Mouse (Mus musculus): ENCODE data around the gene Mad1l1.

Gene Mad1l1

GRCm38 (mm10) chr5:140101409-140102009 is 219.8 kb downstream of the Mad1l1 start:
- in situ Hi-C loops (cut with MboI, MseI), result no loop called here

- in situ Hi-C loops (cut with MboI, MseI), result no loop called here
These were observed 222.6 kb downstream of the Mad1l1 start for GRCm38 (mm10) chr5:140098711-140099110.

DNA sequence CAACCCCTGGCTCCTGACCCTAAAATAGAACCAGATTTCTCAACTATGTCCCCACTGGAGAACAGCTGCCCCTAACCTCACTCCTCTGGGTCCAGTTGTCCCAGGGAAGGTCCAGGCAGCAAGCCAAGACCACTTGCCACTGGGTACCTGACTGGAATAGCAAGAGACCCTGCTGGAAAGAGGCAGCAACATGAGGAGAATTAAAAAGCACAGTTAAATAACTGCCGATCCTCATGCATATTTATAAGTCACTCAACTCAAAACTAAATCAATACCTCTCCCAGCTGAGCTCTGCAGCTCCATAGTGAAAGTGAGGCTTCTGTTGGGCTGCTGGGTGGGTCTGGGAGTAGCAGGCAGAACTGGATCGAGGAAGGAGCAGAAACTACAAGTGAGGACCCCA is 226.1 kb downstream of the Mad1l1 start:
- in situ Hi-C loops (cut with MboI, MseI), result no loop called here

- in situ Hi-C loops (cut with MboI, MseI), result no loop called here
These were observed 227.9 kb downstream of the Mad1l1 start for GRCm38 (mm10) chr5:140093489-140093888.

GRCm38 (mm10) chr5:140091601-140092000 is 229.8 kb downstream of the Mad1l1 start:
- in situ Hi-C loops (cut with MboI, MseI), result no loop called here

DNA sequence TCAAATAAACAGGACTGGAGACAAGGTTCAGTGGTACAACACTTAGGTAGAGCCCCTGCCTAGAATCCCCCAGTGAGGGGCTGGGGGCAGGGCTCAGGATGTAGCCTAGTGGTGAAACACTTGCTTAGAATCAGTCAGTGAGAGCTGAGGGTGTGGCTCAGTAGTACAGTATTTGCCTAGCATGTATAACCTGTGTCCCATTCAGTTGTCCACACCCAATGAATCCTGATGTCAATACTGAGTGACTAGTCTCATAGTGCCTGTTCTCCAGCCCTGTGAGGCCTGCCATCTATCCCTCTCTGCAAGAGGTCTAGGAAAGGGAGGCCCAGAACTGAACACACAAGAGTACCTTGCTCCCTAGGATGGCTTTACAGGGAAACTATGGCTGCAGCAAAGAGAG is 232.1 kb downstream of the Mad1l1 start:
- in situ Hi-C loops (cut with MboI, MseI), result no loop called here

GRCm38 (mm10) chr5:140087242-140087641 is 234.1 kb downstream of the Mad1l1 start:
- in situ Hi-C loops (cut with MboI, MseI), result no loop called here

- in situ Hi-C loops (cut with MboI, MseI), result no loop called here
These were observed 237.0 kb downstream of the Mad1l1 start for GRCm38 (mm10) chr5:140084341-140084740.

DNA sequence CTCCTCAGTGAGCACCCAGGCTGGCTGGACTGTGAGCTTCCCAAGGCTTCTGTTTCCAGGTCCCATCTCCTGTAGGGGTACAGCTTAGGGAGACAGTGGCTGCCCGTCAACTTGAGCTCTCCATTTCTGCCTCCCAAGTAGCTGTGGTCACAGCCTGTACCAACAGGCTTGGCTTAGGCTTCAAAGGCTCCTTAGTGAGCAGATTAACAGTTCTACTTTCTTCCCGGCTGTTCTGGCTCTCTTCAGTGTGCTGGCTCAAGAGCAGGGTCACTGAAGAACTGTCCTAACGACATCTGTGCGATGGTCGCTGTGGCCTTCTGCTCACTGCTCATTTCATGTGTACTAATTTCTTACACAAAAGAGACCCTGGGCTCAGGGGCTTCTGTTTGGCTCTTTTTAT is 237.4 kb downstream of the Mad1l1 start:
- in situ Hi-C loops (cut with MboI, MseI), result no loop called here

- in situ Hi-C loops (cut with MboI, MseI), result no loop called here
These were observed 239.0 kb downstream of the Mad1l1 start for GRCm38 (mm10) chr5:140082204-140082812.

- in situ Hi-C loops (cut with MboI, MseI), result no loop called here
These were observed 240.3 kb downstream of the Mad1l1 start for GRCm38 (mm10) chr5:140081084-140081483.

- in situ Hi-C loops (cut with MboI, MseI), result no loop called here
These were observed 241.8 kb downstream of the Mad1l1 start for GRCm38 (mm10) chr5:140079511-140079910.

GRCm38 (mm10) chr5:140078406-140078805 is 242.9 kb downstream of the Mad1l1 start:
- in situ Hi-C loops (cut with MboI, MseI), result no loop called here

GRCm38 (mm10) chr5:140076438-140076837 is 244.9 kb downstream of the Mad1l1 start:
- in situ Hi-C loops (cut with MboI, MseI), result no loop called here

DNA sequence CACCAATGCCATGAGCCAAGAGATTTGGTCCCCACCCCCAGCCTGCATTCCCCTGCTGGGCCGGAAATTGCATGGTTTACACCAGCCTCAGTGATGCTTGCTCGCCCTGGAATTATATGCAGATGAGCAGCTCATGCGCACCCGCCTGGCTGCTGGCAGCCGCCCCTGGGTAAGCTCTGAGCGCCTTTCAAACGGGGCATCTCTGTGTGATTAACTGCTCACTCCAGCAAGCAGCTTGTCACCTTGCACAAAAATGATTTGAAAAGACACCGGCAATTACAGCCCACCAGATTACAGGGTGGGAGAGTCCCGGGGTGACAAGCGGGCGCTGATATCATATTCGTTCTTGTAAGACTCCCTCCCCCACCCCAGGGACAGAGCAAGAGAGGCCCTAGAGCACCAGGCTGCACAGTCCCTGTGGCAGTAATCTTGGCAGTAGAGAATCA is 247.7 kb downstream of the Mad1l1 start:
- in situ Hi-C loops (cut with MboI, MseI), result no loop called here

DNA sequence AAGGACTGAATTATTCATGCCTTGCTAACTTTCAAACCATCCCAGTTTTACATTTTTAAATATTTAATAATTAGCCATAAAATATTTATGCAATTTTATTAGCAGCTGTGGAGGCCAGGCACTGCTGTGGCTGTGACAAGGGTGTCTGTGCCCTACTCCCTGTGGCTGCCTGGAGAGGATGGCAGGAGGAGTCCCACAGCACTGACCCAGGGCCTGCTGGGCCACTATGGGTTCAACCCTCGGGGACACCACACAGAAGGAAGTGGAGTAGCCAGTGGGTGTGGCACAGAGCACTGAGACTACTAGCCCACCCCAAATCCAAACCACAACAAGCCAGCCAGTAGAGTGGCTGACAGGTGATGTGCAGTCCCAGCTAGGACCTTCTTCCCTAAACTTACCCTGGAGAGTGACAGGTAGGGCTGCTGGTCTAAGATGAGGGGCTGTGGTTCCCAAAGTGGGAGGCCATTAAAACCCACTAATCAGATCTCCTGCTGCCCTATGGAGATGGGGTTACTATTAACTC is 248.1 kb downstream of the Mad1l1 start:
- in situ Hi-C loops (cut with MboI, MseI), result no loop called here

DNA sequence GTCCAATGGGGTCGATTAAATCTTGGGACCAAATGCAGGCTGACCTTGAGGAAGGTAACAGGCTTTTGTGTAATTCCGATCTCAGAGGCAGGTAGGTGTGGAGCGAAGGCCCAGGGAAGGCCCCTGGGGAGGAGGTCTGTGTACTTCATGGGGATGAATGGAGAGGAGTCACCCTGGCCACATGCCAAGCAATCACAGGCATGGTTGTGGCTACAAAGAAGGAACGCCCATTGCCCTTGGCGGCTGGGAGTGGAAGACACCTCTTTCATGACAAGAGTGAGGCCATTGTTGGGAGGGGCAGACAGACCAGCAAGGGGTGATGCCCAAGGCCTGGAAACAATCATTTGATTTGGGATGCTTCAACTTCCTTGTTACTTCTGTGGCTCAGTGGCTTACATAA is 252.8 kb downstream of the Mad1l1 start:
- in situ Hi-C loops (cut with MboI, MseI), result no loop called here

GRCm38 (mm10) chr5:140068051-140068450 is 253.3 kb downstream of the Mad1l1 start:
- in situ Hi-C loops (cut with MboI, MseI), result no loop called here

- in situ Hi-C loops (cut with MboI, MseI), result no loop called here
These were observed 254.6 kb downstream of the Mad1l1 start for GRCm38 (mm10) chr5:140066769-140067168.

GRCm38 (mm10) chr5:140066281-140066680 is 255.1 kb downstream of the Mad1l1 start:
- in situ Hi-C loops (cut with MboI, MseI), result no loop called here

GRCm38 (mm10) chr5:140065281-140065945 is 255.9 kb downstream of the Mad1l1 start:
- in situ Hi-C loops (cut with MboI, MseI), result no loop called here

- in situ Hi-C loops (cut with MboI, MseI), result no loop called here
These were observed 256.8 kb downstream of the Mad1l1 start for GRCm38 (mm10) chr5:140064521-140064920.

DNA sequence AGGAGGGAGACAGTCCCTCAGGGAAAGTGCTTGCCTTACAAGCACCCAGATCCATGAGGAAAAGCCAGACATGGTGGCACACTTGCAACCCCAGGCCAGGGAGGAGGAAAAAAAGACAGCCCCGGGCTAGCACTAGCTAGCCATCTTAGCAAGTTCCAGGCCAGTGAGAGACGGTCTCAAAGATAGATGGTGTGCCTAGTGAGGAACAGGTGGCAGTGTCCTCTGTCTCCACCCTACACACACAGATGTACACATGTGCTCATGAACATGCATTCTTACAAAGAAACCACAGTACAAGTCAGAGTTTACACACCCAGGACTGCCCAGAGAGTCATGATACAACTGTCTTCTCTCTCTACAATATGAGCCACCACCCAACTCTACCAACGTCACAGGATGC is 258.5 kb downstream of the Mad1l1 start:
- in situ Hi-C loops (cut with MboI, MseI), result no loop called here
